Mouse (Mus musculus) stomach, postnatal 0 days (tissue): Measurements from ENCODE around the gene 1700001P01Rik. TPM values are rescaled to one million over a fixed set of nuclear protein-coding genes. Genes with fewer than 3 reads are reported as not detected.

Experiments used
- ATAC-seq: fragments of 200-750 bp; cut with Nextera tagmentation; 2 replicates; pipeline ENCODE4 v1.8.0; 2017; ENCODE audit not compliant: low FRiP score, low TSS enrichment
- DNase-seq: peaks from one replicate; pipeline ENCODE4 v3.0.0-alpha.2; 2016; ENCODE audit warnings: low spot score
- H3K27ac ChIP-seq: fragments of 300-500 bp; sonication (generic); replicated peaks from 2 replicates; pipeline ENCODE4 v1.5.1; 2014; ENCODE audit warnings: mild to moderate bottlenecking, control low read depth
- H3K27me3 ChIP-seq: fragments of 300-500 bp; sonication (generic); 2 replicates; pipeline ENCODE4 v1.6.1; 2014; ENCODE audit warnings: low read length; ENCODE audit not compliant: control insufficient read depth, insufficient read depth
- H3K36me3 ChIP-seq: fragments of 300-500 bp; sonication (generic); 2 replicates; pipeline ENCODE4 v1.6.1; 2014; ENCODE audit warnings: low read length, mixed read lengths; ENCODE audit not compliant: control insufficient read depth, insufficient read depth
- H3K4me1 ChIP-seq: fragments of 300-500 bp; sonication (generic); replicated peaks from 2 replicates; pipeline ENCODE4 v1.6.1; 2014; ENCODE audit warnings: antibody characterized with exemption; ENCODE audit not compliant: control insufficient read depth, insufficient read depth
- H3K4me2 ChIP-seq: fragments of 300-500 bp; sonication (generic); replicated peaks from 2 replicates; pipeline ENCODE4 v1.6.1; 2014; ENCODE audit warnings: low read depth, mild to moderate bottlenecking, control low read depth, moderate library complexity
- H3K4me3 ChIP-seq: fragments of 300-500 bp; sonication (generic); 2 replicates; pipeline ENCODE4 v1.5.1; 2014; ENCODE audit warnings: low read depth, low read length, control low read depth
- H3K9ac ChIP-seq: fragments of 300-500 bp; sonication (generic); 2 replicates; pipeline ENCODE4 v1.6.1; 2014; ENCODE audit warnings: mild to moderate bottlenecking, low read length, control low read depth, mixed read lengths
- H3K9me3 ChIP-seq: fragments of 300-500 bp; sonication (generic); 2 replicates; pipeline ENCODE4 v1.6.1; 2016; ENCODE audit warnings: low read length; ENCODE audit not compliant: control insufficient read depth
- CTCF ChIP-seq: IDR thresholded peaks from 2 replicates; pipeline ENCODE4 v1.5.1; 2016; ENCODE audit warnings: antibody characterized with exemption, low read depth, mild to moderate bottlenecking, moderate library complexity
- EP300 ChIP-seq: optimal IDR thresholded peaks from 2 replicates; pipeline ENCODE3; 2016; ENCODE audit warnings: antibody characterized with exemption
- WGBS: fragments of 180-500 bp; shearing (Covaris S2); extraction: QIAGEN DNeasy Blood & Tissue Kit; methylation state at CpG from one replicate; pipeline ENCODE4 v1.1.7; 2014; 5-methylcytosine and 5-hydroxymethylcytosine counted together
- polyA plus RNA-seq: library from polyadenylated mRNA; unstranded; fragments of >200 nt; fragmentation: Nextera tagmentation; extraction: Ambion mirVana; gene quantifications from 2 replicates; pipeline ENCODE4 v1.2.1, GENCODE M21; 2015

The 1700001P01Rik gene
- polyA plus RNA-seq, 1 experiment from 2014 or later, result not detected

GRCm38 (mm10) chr11:97782564-97782895, 6.8 kb upstream of the 1700001P01Rik start:
- Histone ChIP-seq H3K9ac (peak overlapping the region; percentile 70), H3K36me3 (peaks cover 19% of the 10 kb centered on the region), H3K4me1 (no peaks in the 10 kb centered on the region), H3K4me3 (peak overlapping the region; percentile 93), H3K9me3 (no peaks in the 10 kb centered on the region), H3K27me3 (no peaks in the 10 kb centered on the region), H3K27ac (peak overlapping the region; percentile 87), H3K4me2 (peak overlapping the region; percentile 52)
- DNase-seq (no peak), ATAC-seq (no peak; the same call in 1 of the 2 replicates)
- WGBS, result under 1% methylated on average over 10 of the region's 10 CpGs
- no peak for TF ChIP-seq CTCF
- no peak for TF ChIP-seq EP300

- peak within 1 kb of the TSS; percentile 87 for H3K27ac ChIP-seq
- DNase-seq (peak; percentile 99), ATAC-seq (peak; percentile 96)
- peak within 1 kb of the TSS; percentile 72 for H3K4me2 ChIP-seq
- no peaks in the 10 kb centered on the region for H3K4me1 ChIP-seq
- no peaks in the 10 kb centered on the region for H3K27me3 ChIP-seq
- TF ChIP-seq EP300 (peak; percentile 91), CTCF (no peak)
- H3K36me3 ChIP-seq, result peaks cover 24% of the 10 kb centered on the region
- peak within 1 kb of the TSS; percentile 93 for H3K4me3 ChIP-seq
- peak within 1 kb of the TSS; percentile 99 for H3K9ac ChIP-seq
- no peaks in the 10 kb centered on the region for H3K9me3 ChIP-seq
- WGBS, result under 1% methylated on average over 62 of the region's 67 CpGs
These were observed 6.3 kb upstream of the 1700001P01Rik start, which contains the start of gene Rpl23 for GRCm38 (mm10) chr11:97781832-97782563. TSS of gene Rpl23 (minus strand) at chr11:97782437.

- WGBS, result under 1% methylated on average over 11 of the region's 11 CpGs
- Histone ChIP-seq H3K4me1 (no peaks in the 10 kb centered on the region), H3K9me3 (no peaks in the 10 kb centered on the region), H3K27me3 (no peaks in the 10 kb centered on the region), H3K36me3 (peaks cover 24% of the 10 kb centered on the region), H3K4me2 (peak overlapping the region; percentile 72), H3K4me3 (peak overlapping the region; percentile 93), H3K9ac (peak overlapping the region; percentile 99), H3K27ac (peak overlapping the region; percentile 87)
- no peak for ATAC-seq
- DNase-seq, result no peak
- TF ChIP-seq EP300 (no peak), CTCF (no peak)
These were observed 5.7 kb upstream of the 1700001P01Rik start for GRCm38 (mm10) chr11:97781478-97781831.

- Histone ChIP-seq H3K4me2 (peak overlapping the region; percentile 72; the same call in 1 of the 2 replicates), H3K9me3 (no peaks in the 10 kb centered on the region), H3K4me1 (no peaks in the 10 kb centered on the region), H3K9ac (peak overlapping the region; percentile 99), H3K4me3 (0 out of 2 replicates have a peak overlapping the region, but pooled peaks have one; percentile 93), H3K36me3 (peaks cover 24% of the 10 kb centered on the region), H3K27me3 (no peaks in the 10 kb centered on the region), H3K27ac (0 out of 2 replicates have a peak overlapping the region, but pooled peaks have one; percentile 35)
- TF ChIP-seq EP300 (no peak), CTCF (no peak)
- no peak for ATAC-seq
- 70% methylated on average over 2 of the region's 2 CpGs for WGBS
- no peak for DNase-seq
These were observed 4.4 kb upstream of the 1700001P01Rik start for GRCm38 (mm10) chr11:97779968-97780701.

GRCm38 (mm10) chr11:97778918-97779317, 3.2 kb upstream of the 1700001P01Rik start:
- Histone ChIP-seq H3K4me3 (no peak overlapping the region), H3K4me2 (no peak overlapping the region), H3K27ac (no peak overlapping the region), H3K36me3 (peaks cover 24% of the 10 kb centered on the region), H3K4me1 (no peaks in the 10 kb centered on the region), H3K27me3 (no peaks in the 10 kb centered on the region), H3K9me3 (no peaks in the 10 kb centered on the region), H3K9ac (no peak overlapping the region)
- WGBS, result 82% methylated on average over 1 of the region's 1 CpGs
- DNase-seq (no peak), ATAC-seq (no peak)
- no peak for TF ChIP-seq CTCF
- no peak for TF ChIP-seq EP300

- H3K9ac ChIP-seq, result no peak overlapping the region
- H3K27ac ChIP-seq, result no peak overlapping the region
- peak; percentile 37 for ATAC-seq
- H3K4me1 ChIP-seq, result no peaks in the 10 kb centered on the region
- H3K4me3 ChIP-seq, result no peak overlapping the region
- DNase-seq, result peak; percentile 46
- 46% methylated on average over 2 of the region's 2 CpGs for WGBS
- no peaks in the 10 kb centered on the region for H3K9me3 ChIP-seq
- peaks cover 24% of the 10 kb centered on the region for H3K36me3 ChIP-seq
- TF ChIP-seq CTCF, result peak; percentile 66
- no peak for TF ChIP-seq EP300
- no peak overlapping the region for H3K4me2 ChIP-seq
- no peaks in the 10 kb centered on the region for H3K27me3 ChIP-seq
These were observed 1.4 kb upstream of the 1700001P01Rik start for GRCm38 (mm10) chr11:97777129-97777529.
